Mouse (Mus musculus) telencephalon, adult 2 months (tissue): ENCODE measurements around the gene AC124502.3.
"Not testable (repeated sequence)": the region's sequence is repeated elsewhere in the genome, so short reads cannot be mapped to it uniquely, and the experiment has no call there.

ENCODE experiments used
- DNase-seq: peaks from one replicate; pipeline ENCODE4 v3.0.0-alpha.2; 2011; ENCODE audit warnings: low read depth, low spot score

The AC124502.3 gene

GRCm38 (mm10) chr19:5083961-5084833 is 45.5 kb downstream of the AC124502.3 start:
- no peak for DNase-seq

- DNase-seq: no peak
Measured at GRCm38 (mm10) chr19:5084834-5085144, 46.1 kb downstream of the AC124502.3 start.

- no peak for DNase-seq
Measured at GRCm38 (mm10) chr19:5085145-5085863, 46.6 kb downstream of the AC124502.3 start, which contains the start of gene Tmem151a. TSS of gene Tmem151a (minus strand) at chr19:5085531.

GRCm38 (mm10) chr19:5086533-5086932 is 47.8 kb downstream of the AC124502.3 start:
- not testable (repeated sequence) for DNase-seq

GRCm38 (mm10) chr19:5087884-5088728 is 49.4 kb downstream of the AC124502.3 start, which contains the start of gene Yif1a:
TSS of gene Yif1a (plus strand) at chr19:5088538.
- DNase-seq: peak; percentile 100

- DNase-seq: no peak
Measured at GRCm38 (mm10) chr19:5089324-5089723, 50.6 kb downstream of the AC124502.3 start.

- DNase-seq: no peak
Measured at GRCm38 (mm10) chr19:5092083-5092482, 53.4 kb downstream of the AC124502.3 start.

GRCm38 (mm10) chr19:5093481-5094242 is 55.0 kb downstream of the AC124502.3 start:
- DNase-seq: no peak

- DNase-seq: peak; percentile 91
Measured at GRCm38 (mm10) chr19:5094243-5094632, 55.5 kb downstream of the AC124502.3 start.

GRCm38 (mm10) chr19:5094746-5095417 is 56.2 kb downstream of the AC124502.3 start:
- DNase-seq: no peak

GRCm38 (mm10) chr19:5095887-5096474 is 57.3 kb downstream of the AC124502.3 start:
- no peak for DNase-seq

- no peak for DNase-seq
Measured at GRCm38 (mm10) chr19:5097521-5098362, 59.1 kb downstream of the AC124502.3 start.

- DNase-seq: no peak
Measured at GRCm38 (mm10) chr19:5098363-5099143, 59.9 kb downstream of the AC124502.3 start, which contains the start of gene Cnih2. TSS of gene Cnih2 (minus strand) at chr19:5098521.
